Mouse (Mus musculus): ENCODE results near the gene Lpp. TPM values are rescaled to one million over a fixed set of nuclear protein-coding genes. Genes with fewer than 3 reads are reported as not detected.

Gene Lpp
- total RNA-seq, 2 experiments from 2014 or later: 34.6 to 45.1 TPM

- no peak for DNase-seq
Observed at GRCm38 (mm10) chr16:24625576-24625975, 232.3 kb downstream of the Lpp start.

GRCm38 (mm10) chr16:24628779-24629178 lies 235.5 kb downstream of the Lpp start:
- no peak for DNase-seq

GRCm38 (mm10) chr16:24629218-24630172 lies 236.2 kb downstream of the Lpp start:
- DNase-seq: no peak

GRCm38 (mm10) chr16:24635381-24635919 lies 242.1 kb downstream of the Lpp start:
- DNase-seq: no peak

- DNase-seq: no peak
Observed at GRCm38 (mm10) chr16:24636894-24637293, 243.6 kb downstream of the Lpp start.

- DNase-seq: no peak
Observed at GRCm38 (mm10) chr16:24641003-24641797, 247.9 kb downstream of the Lpp start.

GRCm38 (mm10) chr16:24643024-24643635 lies 249.8 kb downstream of the Lpp start:
- DNase-seq: no peak

GRCm38 (mm10) chr16:24644154-24644553 lies 250.8 kb downstream of the Lpp start:
- no peak for DNase-seq

GRCm38 (mm10) chr16:24644760-24645406 lies 251.6 kb downstream of the Lpp start:
- no peak for DNase-seq

- DNase-seq: no peak
Observed at GRCm38 (mm10) chr16:24645906-24646603, 252.7 kb downstream of the Lpp start.

- DNase-seq: no peak
Observed at GRCm38 (mm10) chr16:24651655-24652654, 258.6 kb downstream of the Lpp start.

- no peak for DNase-seq
Observed at GRCm38 (mm10) chr16:24653041-24653440, 259.7 kb downstream of the Lpp start.

- DNase-seq: no peak
Observed at GRCm38 (mm10) chr16:24655116-24655515, 261.8 kb downstream of the Lpp start.

GRCm38 (mm10) chr16:24656026-24656425 lies 262.7 kb downstream of the Lpp start:
- no peak for DNase-seq

GRCm38 (mm10) chr16:24656752-24657151 lies 263.4 kb downstream of the Lpp start:
- DNase-seq: no peak

GRCm38 (mm10) chr16:24659049-24659448 lies 265.7 kb downstream of the Lpp start:
- no peak for DNase-seq

- no peak for DNase-seq
Observed at GRCm38 (mm10) chr16:24664131-24664530, 270.8 kb downstream of the Lpp start.

GRCm38 (mm10) chr16:24669718-24670460 lies 276.6 kb downstream of the Lpp start:
- DNase-seq: no peak

GRCm38 (mm10) chr16:24678942-24679341 lies 285.6 kb downstream of the Lpp start:
- no peak for DNase-seq

Measured in gastrocnemius, postnatal 10 days (tissue).